Mouse (Mus musculus) induced T-regulatory cell, adult 2 months (primary cell): ENCODE measurements around the gene Olfr767.
"Not testable (repeated sequence)": the region's sequence is repeated elsewhere in the genome, so short reads cannot be mapped to it uniquely, and the experiment has no call there.

Experiments
- DNase-seq: peaks from one replicate; pipeline ENCODE4 v3.0.0-alpha.2; 2012; ENCODE audit warnings: low read depth

The Olfr767 gene

DNA sequence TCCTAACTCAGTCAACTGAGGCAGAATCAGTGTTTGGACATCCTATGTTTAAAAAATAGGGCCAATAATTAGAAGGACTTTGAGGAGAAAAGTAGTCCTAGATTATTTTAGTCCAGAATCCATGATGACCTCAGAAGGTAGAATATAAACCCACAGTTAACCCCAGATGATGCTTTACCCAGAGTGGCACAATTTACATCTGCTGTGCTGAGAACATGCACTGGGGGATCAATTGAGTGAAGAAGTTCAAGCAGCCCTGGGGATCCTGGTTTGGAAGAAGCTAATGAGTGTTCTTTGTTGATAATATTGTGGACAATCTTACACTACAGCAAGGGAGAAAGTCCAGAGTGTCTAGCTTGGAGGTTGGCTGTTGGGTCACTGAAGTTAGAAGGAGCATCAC is at the start of gene Olfr767:
Gene Olfr767, minus strand, starts transcription at position 101 of the 400 bp plus-strand sequence.
- DNase-seq = not testable (repeated sequence)

- no peak for DNase-seq
These were observed 35.1 kb upstream of the Olfr767 start, which contains the start of gene Olfr769 for GRCm38 (mm10) chr10:129117761-129118160. Gene Olfr769 (minus strand): TSS chr10:129117861.

DNA sequence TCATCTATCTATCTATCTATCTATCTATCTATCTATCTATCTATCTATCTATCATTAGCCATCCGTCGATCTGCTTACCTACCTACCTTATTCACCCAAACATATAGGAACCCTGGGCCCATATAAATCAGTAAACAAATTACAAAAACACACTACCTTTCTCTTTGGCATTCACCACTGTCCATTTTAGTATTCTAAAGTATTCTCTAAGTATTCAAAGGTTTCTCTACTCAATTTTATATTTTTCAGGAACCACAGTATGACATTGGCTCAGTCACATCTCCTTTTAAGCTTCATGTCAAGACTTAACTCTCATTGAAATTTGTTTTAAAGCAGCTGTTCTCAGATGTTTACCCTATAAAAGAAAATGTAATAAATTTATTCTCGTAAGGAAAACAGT is 32.4 kb upstream of the Olfr767 start:
- no peak for DNase-seq

- DNase-seq = no peak
These were observed 18.5 kb upstream of the Olfr767 start for GRCm38 (mm10) chr10:129101231-129101630.

- DNase-seq = no peak
These were observed 16.6 kb upstream of the Olfr767 start, which contains the start of gene Olfr768 for GRCm38 (mm10) chr10:129099275-129099674. Gene Olfr768 (minus strand): TSS chr10:129099375.

DNA sequence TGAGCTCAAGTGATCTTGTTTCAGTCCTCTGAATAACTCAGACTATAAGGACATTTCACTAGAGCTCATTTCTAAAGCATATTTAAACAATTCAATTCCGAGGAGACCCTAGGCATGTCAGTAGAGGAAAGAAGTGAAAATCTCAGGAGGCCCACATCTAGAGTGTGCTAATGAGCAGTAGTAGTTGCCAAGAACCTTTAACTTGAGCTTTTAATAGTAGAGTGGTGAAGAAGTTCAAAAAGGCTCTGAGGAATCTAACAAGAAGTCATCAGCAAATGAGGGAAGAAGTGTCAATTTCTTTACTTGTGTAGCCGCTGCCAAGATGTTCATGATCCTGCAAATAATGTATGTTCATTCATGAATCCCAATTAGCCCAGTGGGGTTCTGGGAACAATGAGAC is 13.8 kb downstream of the Olfr767 start, which contains the start of gene Olfr766-ps1:
Gene Olfr766-ps1, minus strand, starts transcription at position 101 of the 400 bp plus-strand sequence.
- DNase-seq = no peak

GRCm38 (mm10) chr10:129049898-129050297 is 32.8 kb downstream of the Olfr767 start, which contains the start of gene Olfr765:
Gene Olfr765 (minus strand): TSS chr10:129049998.
- DNase-seq = not testable (repeated sequence)

DNA sequence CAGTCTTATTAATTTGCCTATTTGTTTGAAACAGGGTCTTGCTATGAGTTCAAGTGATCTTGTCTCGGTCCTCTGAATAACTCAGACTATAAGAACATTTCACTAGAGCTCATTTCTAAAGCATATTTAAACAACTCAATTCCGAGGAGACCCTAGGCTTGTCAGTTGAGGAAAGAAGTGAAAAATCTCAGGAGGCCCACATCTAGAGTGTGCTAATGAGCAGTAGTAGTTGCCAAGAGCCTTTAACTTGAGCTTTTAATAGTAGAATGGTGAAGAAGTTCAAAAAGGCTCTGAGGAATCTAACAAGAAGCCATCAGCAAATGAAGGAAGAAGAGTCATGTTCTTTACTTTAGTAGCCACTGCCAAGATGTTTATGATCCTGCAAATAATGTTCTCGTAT is 42.9 kb downstream of the Olfr767 start, which contains the start of gene Olfr764-ps1:
Gene Olfr764-ps1, minus strand, starts transcription at position 101 of the 400 bp plus-strand sequence.
- no peak for DNase-seq

DNA sequence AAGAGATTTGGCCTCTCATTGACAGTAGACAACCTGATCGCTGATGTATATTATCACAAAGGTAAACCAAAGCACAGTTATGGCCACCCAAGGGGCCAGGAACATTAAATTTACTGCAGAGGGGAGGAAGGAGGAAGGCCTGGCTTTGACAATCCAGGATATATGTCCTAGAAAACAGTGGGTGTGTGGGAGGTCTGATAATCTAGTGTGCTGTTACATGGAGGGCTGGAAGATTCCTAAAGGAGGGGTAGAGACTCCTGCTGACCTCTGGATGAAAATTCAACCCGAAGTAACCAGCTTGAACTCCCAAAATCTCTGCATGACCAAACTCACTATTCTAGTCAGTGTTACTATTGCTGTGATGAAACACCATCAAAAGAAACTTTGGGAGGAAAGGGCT is 54.4 kb downstream of the Olfr767 start:
- no peak for DNase-seq

DNA sequence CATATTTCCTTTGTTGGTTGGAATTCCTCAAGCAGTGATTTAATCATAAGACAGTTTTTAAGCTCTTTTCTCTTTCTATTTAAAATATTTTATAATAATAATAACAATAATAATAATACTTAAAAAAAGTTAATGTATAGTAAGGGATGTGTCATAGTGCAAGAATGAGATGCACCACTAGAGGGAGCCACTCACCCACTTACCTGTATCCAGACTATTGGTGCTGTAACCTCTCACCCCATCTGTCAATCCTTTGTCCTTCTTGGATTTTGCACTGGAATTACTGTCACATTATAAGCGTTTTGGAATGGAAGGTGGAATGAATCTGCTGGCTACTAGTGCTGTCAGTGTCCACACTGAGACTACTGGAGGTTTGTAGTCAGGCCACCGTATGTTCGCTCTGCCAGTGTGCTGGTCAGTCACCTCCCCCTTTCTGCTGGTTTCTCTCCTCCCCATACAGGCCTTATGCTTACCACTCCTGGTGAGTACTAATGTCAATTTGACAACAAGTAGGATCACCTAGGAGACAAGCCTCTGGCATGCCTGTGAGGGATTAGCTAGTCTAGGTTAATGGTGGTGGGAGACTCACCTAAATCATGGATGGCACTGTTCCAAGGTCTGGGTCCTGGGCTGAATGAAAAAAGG is 56.6 kb downstream of the Olfr767 start:
- DNase-seq = peak; percentile 64
